Mouse (Mus musculus): ENCODE results near the gene Hoxd12.

Hoxd12 gene

DNA sequence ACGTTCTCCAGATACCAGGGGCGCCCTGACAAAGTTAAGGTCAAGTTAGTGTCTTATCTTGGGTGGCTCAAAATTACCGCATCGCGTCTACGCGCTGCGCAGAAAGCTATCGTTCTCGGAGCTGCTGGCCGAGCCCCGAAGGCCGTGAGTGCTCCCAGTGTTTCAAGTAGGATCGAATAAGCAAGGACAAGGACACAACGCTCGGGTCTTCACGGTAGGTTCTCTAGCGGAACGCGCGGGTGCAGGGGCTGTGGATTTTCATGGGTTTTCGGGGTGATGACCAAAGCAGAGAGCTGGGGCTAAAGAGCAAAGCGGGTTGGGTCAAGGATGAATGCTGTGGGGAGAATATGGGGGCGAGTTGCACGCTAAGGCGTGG is 4.8 kb downstream of the Hoxd12 start:
- in situ Hi-C loops (cut with MboI, MseI), result loop anchor here (5.0 to 10.0 kb wide), 3 partner anchors 375 to 1107 kb away; no protein-coding TSS in a partner anchor

DNA sequence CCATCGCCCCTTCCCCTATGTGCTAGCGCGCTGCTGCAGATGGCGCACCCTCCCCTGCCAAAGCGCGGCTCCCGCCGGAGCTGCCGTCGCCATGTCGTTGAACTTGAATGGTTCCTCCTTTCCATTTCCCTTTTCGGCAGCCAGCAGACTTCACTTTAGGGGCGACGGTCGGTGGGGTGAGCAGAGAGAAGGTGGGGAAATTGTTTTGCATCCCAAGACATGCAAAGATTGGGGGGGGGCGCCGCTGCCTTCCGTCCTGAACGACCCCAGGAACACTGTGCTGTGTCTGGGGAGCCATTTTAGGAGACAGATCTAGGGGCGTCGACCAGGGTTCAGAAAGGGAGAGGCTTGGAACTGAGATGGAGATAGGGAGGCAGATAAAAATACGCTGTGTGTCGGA is 5.2 kb downstream of the Hoxd12 start:
- in situ Hi-C loops (cut with MboI, MseI), result loop anchor here (5.0 to 10.0 kb wide), 3 partner anchors 375 to 1108 kb away; no protein-coding TSS in a partner anchor

DNA sequence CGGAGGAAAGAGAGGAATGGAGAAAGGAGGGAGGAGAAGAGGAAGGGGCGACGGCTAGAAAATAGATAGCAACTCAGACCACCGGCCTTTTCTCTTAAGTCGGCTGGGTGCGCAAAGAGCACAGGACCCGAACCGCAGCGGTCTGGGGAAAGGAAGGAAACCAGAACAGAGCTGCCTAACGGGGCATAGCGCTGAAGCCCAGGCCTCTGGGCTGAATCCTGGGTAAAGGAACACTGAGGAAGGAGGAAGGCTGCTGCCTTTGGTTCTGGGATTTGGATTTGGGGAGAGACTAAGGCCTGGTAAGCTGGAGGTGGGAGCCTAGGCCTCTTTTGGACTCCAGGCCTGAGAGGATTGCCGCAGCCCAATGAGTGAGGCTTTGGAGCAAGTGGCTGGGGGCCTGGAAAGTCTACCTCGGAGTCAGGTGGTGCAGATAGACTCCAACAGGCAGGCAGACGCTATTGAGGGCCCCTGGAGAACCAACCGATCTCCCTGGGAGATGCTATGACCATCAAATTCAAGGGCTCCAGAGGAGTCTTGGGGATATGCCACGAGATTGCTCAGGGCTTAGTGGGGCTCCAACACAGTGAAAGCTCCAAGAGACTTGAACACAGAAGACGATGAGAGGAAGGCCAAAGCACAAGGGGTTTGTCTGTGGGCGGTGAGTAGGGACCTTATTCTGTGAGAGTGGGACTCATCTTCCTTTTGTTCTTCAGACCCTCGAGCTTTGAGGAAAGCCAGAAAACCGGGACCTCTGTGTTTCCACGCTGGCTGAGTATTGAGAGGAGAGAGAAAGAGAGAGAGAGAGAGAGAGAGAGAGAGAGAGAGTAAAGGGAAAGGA is 6.0 kb downstream of the Hoxd12 start:
- in situ Hi-C loops (cut with MboI, MseI), result no loop called here

DNA sequence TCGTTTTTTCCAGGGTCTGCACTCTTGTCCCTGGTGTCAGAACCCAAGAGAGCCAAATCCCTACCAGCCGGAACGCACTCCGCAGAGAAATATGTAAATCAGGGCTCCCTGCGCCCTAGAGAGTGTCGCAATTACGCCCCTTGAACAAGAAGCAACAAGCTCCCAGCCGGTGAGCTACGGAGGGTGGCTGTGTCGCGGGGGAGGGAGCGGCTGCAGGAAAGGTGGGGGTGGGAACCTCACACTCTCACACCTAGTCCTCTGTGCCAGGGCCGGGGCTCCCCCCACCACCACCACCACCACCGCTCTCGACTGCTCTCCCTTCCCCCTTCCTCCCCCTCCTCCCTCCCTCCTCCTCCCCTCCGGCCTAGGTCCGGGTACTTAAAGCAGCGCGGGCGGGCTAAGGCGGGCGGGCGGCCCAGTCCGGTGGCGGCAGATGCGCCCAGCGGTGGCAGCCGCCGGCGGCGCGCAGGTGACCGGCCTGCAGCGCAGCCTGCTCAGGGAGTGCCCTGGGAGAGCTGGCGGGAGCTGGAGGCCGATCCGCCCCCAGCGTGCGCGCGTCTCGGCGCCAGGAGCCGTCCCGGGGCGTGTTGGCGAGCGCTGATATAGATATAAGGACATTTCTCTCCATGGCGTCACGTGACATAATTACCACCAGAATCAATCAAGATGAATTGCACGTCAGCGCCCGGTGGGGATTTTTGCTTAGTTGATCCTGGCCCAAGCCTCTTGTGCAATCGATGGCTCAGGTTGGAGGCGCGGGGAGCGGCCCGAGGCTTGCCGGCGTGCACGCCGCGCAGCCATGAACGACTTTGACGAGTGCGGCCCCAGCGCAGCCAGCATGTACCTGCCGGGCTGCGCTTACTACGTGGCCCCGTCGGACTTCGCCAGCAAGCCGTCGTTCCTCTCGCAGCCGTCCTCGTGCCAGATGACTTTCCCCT is 7.0 kb downstream of the Hoxd12 start:
- in situ Hi-C loops (cut with MboI, MseI), result no loop called here

DNA sequence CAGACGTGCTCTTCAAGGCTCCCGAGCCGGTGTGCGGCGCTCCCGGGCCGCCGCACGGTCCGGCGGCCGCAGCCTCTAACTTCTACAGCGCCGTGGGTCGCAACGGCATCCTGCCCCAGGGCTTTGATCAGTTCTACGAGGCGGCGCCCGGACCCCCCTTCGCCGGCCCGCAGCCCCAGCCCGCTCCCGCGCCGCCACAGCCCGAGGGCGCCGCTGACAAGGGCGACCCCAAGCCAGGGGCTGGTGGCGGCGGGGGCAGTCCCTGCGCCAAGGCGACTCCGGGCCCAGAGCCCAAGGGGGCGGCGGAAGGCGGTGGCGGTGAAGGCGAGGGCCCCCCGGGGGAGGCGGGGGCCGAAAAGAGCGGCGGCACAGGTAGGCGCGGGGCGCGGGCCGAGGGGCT is 8.0 kb downstream of the Hoxd12 start:
- in situ Hi-C loops (cut with MboI, MseI), result no loop called here

DNA sequence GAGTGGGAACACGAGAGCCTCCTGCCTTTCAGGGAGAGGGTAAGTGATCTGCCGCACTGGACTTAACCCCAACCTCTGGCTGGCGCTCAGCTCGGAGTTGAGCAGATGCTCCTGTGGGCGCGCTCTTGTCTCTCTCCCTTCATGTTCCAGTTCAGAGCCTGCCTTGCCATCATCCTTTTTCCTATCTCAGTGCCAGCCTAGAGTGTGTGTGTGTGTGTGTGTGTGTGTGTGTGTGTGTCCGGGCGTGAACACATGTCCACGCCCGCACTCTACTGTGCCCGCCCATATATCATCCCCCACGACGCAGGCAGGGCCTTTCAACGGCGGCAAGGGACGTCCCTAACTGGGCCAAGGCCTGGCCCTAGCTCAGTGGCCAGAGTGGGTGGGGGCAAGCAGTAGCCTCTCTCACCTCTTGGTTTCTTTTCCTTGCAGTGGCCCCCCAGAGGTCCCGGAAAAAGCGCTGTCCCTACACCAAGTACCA is 8.7 kb downstream of the Hoxd12 start:
- in situ Hi-C loops (cut with MboI, MseI), result no loop called here

DNA sequence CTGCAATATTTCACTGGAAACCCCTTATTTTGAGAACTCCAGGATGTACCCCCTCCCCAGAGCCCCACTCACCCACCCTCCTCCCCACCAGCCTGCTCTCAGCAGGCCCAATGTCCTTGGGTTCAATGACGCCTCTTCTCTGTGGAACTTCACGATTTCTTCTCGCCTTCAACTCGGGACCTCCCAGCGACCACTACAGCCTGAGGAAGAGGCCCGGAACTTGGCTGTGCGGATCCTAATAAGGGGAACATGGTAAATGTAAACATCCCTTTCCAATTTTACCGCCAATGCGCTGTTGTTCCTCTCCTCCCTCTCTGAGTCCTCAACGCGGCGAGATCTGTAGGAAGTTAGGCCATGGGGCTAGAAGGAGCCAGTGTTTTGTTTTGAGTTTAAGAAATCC is 9.3 kb downstream of the Hoxd12 start:
- in situ Hi-C loops (cut with MboI, MseI), result no loop called here

DNA sequence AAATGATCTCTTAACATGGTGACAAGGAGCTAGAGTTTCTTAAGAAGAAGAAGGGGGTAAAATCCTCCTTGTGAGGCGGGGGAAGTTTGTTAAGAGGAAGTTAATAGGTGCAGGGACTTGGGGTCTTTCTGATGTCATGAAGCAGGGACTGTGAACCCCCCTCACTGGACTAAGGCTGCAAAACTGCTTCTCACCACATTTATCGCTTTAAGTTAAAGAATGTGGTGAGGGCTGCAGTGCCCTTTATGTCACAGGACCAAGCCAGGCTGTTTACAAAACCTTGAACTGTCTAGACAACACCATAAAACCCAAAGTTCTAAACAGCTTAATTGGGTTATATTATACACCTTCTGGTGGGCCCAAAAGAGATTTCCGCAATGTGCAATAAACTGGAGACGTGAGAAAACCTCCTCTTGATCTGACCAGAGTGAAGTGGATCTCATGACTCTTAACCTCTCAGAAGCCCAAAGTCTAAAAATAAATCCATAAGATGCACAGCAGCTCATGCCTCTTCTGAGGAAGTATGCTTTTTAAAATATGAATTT is 10.3 kb downstream of the Hoxd12 start:
- in situ Hi-C loops (cut with MboI, MseI), result no loop called here

DNA sequence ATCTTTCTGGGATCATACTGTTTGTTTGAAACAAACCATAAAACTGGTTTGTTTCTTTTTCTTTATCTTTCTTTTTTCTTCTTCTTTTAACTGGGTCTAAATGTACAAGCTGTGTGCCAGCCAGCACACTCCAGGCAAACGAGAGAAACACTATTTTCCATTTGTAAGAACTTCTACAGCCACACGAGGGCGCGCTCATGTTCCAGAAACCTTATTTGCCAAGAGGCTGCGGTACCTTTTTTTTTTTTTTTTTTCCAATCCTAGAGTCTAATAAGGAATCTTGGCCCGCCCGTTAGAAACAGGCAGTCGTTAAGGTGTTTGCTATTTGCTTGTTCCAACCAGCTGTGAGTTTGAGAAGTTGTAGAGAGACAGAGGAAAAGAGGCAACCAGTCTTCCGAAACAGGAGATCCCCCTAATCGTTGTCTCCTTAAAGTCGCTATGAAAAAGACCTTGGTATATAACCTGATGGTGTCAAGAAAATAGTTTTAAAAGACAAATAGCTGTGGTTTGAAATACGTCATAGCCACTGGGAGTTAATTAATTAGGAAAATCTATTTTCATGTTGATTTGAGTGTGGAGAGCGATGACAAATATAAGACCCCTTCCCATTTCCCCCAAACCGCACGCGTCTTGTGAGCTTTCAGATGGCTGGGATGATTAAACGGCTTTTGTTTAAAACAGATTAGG is 11.6 kb downstream of the Hoxd12 start:
- in situ Hi-C loops (cut with MboI, MseI), result no loop called here

DNA sequence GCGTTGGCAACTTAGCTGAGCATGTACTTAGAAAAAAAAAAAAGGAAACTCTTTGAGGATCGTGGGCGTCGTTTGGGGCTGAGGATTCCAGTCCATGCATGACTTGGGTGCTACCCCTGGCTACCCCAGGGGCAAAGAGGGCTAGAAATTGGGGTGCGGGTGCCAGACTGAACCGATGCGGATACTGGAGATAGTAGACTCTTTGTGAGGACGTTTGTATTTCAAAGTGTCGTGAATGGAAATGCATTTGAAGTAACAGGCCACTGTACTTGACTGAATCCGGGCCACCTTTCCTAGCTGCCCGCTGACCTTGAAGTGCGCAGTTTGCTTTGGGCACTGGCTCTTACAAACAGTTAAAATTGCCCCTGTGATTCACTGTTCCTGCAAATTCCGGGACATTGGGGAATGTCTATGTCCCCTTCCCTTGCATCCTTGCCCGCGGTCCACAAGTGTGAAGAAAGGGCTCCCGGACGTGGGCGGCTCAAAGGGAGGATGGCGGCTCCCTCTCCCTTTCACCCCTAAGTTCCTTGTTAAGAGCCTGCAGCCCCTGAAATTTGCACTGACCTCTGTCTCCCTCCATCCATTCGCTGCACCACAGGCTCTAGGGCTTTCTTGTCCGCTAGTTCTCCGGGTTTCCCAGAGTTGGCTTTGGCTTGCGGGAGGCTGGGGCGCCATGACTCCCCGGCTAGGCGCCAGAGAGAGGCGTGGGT is 12.3 kb downstream of the Hoxd12 start:
- in situ Hi-C loops (cut with MboI, MseI), result no loop called here

DNA sequence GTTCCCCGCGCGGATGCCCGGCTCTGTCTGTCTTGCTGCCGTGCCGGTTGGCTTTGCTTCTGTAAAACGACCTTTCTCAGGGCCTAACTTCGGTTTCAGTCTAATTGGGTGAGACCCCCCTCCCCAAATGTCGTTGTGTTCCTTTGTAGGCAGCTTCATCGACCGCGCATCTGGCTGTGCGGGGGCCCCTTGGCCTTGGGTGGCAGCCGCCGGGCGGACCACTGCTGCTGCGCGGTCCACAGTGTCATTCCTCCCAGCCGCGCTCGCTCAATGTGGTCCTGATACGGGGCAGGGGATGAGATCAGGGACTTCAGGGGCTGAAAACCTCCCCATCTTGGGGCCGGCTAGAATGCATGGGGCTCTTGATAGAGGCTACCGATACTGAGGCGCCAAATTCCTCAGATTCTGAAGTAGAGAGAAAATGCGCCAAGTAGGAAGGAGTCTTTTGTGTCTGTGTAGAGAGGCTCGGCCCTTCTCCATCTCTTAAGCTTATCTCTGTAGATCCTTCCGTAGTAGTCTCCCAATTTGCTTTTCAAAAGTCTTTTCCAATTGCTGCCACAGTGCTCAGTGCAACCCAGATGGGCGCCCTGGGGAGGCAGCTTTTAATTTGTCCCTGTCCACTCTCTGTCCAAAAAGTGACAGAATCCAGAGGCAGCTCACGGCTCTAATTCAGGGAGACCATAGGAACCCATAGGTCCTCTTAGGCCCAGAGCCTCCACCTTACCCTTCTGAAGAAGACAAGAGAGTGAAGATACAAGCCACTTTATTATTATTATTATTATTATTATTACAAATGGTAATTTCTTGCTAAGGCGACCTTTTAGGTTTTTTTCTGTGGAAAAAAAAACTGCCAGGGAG is 13.1 kb downstream of the Hoxd12 start:
- in situ Hi-C loops (cut with MboI, MseI), result no loop called here

DNA sequence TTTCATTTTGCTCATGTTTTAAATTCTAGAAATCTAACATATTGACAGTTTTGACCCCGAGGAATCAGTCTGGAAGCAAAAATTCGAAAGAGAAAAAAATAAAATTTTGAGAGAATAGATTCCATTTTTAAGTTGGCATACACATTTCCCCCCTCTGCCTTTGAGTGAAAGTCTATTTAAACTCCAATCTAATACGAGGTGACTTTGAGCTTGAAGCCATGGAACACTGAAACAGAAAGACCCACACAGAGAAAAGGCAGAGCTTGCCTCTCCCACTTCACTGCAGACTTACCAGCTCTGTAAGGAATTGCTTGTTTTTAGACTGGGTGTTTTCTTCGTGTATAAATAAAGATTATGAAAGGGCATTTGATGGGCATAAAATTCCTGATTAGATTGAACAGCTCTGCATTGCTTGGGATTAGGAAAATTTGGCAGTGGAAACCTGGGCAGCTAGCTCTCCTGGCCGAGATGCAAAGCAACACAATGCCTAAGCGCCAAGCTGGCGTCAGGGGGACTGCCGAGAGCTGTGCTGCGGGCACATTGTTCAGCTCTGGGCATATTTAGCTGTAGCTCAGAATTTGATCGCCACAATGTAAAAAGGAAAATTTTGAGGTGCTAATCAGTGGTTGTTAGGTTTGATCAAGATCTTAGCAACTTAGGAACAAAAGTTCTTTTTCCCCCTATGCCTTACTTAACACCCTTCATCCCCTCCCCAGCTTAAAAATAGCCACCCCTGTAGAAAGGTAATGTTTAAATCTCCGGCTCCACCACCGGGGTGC is 14.2 kb downstream of the Hoxd12 start:
- in situ Hi-C loops (cut with MboI, MseI), result no loop called here

DNA sequence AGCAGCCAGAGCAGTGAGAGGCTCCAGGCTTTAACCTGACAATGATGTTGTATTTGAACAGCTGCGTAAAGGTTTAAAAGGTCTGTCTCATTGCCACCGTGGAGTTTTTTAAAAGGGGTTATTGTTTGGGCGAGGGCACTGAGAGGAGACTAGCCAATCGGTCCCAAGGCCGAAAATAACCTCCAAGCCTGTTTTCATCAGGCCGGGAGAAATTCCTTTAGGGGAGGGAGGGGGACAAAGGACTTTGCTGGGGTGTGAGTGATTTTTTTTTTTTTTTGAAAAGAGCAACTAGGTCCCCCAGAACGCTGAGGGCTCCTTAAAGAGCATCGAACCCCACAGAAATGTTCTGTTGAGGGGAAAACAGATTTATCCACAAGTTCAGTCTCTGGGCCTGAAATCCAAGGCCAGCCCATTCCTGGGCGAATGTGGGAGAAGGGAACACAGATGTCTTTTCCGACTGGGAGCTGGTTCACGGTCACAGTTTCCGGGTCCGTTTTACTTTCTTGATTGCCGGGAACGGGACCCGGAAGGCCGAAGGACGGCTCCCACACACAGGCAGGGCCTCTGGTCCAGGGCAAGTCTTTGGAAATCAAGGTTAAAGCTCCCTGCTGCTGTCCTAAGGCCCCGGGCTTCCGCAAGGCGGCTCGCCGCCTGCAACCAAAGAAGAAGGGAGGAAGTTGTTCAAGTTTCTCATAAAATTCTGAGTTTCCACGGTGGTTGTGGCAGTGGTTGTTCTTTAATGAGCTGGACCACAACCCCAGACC is 14.9 kb downstream of the Hoxd12 start:
- in situ Hi-C loops (cut with MboI, MseI), result loop anchor here in 1 of 2 experiments (10.0 kb wide), 1 partner anchor 625 kb away; no protein-coding TSS in a partner anchor

DNA sequence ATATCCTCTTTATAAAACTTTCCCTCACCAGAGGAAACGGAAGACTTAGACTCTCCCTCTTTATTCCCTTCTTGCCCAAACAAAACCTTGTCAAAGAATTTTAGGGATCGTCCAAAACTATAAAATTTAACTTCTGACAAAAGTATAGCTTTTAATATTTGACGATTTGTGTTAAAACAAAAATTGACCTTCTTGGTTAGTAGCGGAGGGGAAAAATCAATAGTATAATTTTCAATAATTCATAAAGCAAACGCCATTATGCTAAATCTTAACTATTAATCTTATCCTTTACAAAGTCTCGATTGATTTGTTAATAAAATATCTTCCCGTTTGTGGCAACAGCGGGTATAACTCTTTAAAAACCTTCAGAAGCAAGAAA is 15.5 kb downstream of the Hoxd12 start:
- in situ Hi-C loops (cut with MboI, MseI), result loop anchor here in 1 of 2 experiments (10.0 kb wide), 1 partner anchor 624 kb away; no protein-coding TSS in a partner anchor

DNA sequence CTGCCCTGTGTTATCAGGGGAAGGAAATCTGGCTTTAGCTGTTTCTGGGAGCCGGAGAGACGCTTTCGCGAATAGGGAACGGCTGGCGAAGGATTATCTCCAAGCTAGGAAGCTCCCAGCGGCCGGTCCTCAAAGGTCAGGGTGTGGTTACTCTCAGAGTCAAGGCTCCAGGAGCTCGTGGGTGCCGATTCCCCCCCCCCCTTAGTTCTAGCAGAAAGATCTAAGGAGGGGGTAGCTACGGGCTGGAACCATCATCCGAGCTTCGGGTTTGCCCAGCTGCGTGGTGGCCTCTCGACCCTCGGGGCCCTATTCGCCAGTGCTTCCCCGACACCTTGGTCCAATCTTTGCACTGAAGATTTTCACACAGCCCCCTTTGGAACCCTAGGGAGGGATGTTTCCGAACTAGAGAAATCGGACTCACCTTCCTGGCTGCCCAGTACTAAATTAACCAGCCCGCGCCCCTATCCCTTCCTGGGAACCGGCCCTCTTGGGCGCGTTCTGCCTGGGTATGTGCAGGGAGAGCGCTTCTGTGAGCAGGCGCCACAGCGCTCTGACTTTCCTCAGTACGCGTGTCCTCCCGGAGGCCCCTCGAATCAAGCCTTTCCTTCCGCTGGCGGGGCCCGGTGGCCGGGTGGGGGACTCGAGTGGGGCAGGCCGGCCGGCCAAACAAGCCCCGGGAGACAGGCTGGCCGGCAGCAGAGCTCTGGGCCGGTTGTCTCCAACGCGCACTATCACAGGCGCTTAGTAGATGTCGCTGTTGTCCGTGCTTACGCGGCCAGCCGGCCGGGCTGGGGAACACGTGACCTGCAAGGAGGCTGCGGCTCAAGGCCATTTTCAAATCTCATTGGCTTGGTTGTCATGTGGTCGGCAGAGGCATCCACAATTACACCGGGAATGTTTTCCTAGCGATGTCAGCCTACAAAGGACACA is 16.5 kb downstream of the Hoxd12 start, which contains the start of gene Hoxd10:
Gene Hoxd10, plus strand, starts transcription at position 903 of the 930 bp plus-strand sequence.
- in situ Hi-C loops (cut with MboI, MseI), result loop anchor here in 1 of 2 experiments (10.0 kb wide), 1 partner anchor 624 kb away; no protein-coding TSS in a partner anchor

DNA sequence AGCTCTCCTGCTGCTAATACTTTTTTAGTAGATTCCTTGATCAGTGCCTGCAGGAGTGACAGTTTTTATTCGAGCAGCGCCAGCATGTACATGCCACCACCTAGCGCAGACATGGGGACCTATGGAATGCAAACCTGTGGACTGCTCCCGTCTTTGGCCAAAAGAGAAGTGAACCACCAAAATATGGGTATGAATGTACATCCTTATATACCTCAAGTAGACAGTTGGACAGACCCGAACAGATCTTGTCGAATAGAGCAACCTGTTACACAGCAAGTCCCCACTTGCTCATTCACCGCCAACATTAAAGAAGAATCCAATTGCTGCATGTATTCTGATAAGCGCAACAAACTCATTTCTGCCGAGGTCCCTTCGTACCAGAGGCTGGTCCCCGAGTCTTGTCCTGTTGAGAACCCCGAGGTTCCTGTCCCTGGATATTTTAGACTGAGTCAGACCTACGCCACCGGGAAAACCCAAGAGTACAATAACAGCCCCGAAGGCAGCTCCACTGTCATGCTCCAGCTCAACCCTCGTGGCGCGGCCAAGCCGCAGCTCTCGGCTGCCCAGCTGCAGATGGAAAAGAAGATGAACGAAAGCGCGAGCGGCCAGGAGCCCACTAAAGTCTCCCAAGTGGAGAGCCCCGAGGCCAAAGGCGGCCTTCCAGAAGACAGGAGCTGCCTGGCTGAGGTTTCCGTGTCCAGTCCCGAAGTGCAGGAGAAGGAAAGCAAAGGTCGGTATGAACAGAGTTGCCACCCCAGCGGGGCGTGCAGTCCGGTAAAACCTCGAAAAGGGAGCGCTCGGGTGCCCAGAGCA is 17.4 kb downstream of the Hoxd12 start:
- in situ Hi-C loops (cut with MboI, MseI), result loop anchor here in 1 of 2 experiments (10.0 kb wide), 1 partner anchor 623 kb away; no protein-coding TSS in a partner anchor

All from T-helper 17 cell (primary cell).